Mouse (Mus musculus): ENCODE data around the gene Mnx1. TPM values are rescaled to one million over a fixed set of nuclear protein-coding genes. Genes with fewer than 3 reads are reported as not detected.

Gene Mnx1
- total RNA-seq (2015; ENCODE audit: low replicate concordance) (not detected in 2 replicates), total RNA-seq (2017; ENCODE audit: low replicate concordance) (not detected in 2 replicates)

DNA sequence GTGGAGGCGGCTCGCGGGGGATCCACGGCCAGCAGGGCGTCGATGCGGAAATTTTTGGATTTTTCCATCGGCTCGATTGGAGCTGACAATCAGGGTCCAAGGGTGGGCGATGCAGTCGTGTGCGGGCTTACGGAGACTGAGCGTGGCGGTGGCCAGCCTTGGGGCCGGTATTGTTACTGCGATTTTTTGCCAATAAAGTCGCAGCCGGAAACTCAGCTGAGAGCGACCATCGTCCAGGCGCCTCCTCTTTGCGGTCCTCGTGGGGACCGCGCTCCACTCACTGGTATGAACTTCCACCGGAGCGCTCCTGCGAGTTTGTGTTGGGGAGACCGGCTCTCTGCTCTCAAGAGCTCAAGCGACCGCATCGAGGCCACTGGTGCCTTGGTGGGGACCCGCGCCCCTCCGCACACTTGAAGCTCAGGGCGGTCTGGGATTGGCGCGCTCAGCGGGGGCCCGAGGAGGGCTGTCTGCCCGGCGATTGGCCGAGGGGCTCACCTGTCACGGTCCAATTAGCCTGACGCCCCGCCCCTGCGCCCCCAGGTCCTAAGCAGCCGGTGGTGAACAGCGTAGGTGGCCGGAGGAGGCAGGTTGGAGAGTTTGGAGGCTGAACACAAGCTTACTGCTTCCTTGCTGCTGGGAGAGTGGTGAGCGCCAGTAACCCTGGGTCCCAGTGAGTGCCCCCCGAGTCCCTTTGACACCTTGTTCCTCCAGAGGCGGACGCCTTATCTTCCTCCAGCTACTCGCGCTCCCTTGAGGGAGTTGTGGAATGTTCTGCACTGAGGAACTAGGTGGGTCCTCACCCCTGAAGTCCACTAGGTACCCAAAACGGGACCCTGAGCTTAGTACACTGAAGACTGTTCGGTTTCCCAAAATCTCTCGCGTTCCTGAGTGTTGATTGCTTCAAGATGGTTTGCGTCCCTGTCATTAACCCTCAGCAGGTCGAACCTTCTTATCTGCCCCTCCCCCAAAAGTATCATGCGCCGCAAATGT is at the start of gene Mnx1:
TSS of gene Mnx1 (minus strand) at position 263 of the 990 bp plus-strand sequence.
- ATAC-seq (replicated peaks; ENCODE audit: low FRiP score, poor library complexity, severe bottlenecking), result no peak

DNA sequence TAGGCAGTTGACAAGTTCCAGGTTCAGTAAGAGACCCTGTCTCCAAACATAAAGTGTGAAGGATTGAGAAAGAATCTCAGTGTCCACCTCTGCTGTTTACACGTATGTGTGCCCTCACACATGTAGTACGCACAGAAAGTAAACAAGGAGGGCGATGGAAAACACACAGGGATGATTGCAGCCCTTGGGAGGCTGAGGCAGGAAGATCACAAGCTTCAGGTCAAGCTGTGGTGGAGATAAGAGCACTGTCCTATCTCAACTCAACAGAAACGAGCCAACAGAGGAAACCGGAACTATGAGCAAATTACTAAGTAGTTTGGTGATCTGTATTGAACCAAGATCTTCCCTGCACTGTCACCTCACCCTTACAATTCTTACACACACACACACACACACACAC is 38.2 kb upstream of the Mnx1 start:
- no peak for ATAC-seq (replicated peaks; ENCODE audit: low FRiP score, poor library complexity, severe bottlenecking)

DNA sequence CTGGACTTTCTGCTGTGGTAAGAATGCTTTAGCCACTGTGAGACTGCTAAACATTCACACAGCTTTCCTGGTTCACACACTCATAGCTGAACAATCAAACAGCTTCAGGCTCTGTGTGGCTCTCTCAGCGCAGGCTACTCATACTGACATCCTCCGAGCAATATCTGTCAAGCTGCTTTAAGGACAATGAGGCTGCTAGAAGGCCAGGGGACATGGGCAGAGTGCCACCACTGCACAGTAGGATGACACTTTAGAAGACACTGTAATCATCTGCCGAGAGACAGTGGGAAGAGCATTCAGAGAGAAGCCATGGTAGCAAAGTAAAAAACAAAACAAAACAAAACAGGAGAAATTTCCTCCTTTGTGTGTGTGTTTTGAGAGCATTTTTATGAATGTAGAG is 37.6 kb upstream of the Mnx1 start:
- ATAC-seq (replicated peaks; ENCODE audit: low FRiP score, poor library complexity, severe bottlenecking), result no peak

DNA sequence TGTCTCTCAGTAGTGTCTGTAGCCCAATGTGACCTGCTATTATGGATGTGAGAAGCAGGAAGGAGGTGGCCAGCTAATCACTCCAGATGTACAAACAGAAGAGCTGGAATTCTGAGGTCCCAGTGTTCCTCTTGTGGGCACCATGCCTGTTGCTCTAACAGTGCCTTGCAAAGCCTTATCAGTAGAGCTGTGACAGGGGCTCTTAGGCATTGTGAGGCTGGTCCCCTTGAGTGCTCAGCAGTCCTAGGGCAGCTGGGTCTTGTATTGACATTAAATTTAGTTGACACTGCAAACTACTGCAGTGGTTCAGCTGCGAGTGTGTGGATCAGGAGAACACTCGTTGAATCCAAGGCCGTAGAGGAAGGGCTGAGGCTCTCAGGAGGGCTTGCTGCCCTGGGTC is 28.7 kb upstream of the Mnx1 start:
- no peak for ATAC-seq (replicated peaks; ENCODE audit: low FRiP score, poor library complexity, severe bottlenecking)

DNA sequence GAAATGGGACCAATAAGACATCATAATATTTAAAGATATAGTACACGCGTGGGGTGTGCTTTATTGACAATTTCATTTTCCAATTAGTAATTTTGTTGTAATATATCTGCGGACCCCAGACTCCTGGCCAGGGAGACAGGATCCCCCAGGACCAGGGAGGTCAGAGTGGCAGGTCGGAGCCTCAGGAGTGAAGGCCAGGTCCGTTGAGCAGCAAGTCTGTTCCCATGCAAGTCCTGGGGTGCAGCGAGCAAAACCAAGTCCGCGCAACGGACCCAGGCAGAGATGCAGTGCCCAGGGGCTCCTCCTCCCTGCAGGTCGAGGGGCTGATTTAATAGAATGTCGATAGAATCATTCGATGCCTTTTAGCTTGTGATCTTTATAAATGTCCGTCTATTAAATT is 9.1 kb upstream of the Mnx1 start:
- no peak for ATAC-seq (replicated peaks; ENCODE audit: low FRiP score, poor library complexity, severe bottlenecking)

DNA sequence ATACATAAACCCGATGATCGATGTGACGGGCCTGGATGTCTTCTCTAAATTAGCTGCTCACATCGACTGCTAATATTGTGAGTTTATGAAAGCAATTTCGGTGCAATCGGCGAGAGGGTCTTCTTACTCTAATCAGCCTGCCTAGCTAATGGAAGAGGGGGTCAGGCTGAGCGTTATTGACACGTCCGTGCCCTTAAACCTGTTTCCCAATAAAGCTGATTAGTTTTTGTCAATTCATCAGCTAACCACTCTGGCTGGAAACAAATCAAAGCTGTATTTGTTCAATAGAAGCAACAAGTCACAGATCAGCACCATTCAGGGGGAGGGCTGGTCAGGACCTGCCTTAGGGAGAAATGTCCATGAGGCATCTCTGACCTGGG is 7.7 kb upstream of the Mnx1 start:
- ATAC-seq (replicated peaks; ENCODE audit: low FRiP score, poor library complexity, severe bottlenecking), result no peak

DNA sequence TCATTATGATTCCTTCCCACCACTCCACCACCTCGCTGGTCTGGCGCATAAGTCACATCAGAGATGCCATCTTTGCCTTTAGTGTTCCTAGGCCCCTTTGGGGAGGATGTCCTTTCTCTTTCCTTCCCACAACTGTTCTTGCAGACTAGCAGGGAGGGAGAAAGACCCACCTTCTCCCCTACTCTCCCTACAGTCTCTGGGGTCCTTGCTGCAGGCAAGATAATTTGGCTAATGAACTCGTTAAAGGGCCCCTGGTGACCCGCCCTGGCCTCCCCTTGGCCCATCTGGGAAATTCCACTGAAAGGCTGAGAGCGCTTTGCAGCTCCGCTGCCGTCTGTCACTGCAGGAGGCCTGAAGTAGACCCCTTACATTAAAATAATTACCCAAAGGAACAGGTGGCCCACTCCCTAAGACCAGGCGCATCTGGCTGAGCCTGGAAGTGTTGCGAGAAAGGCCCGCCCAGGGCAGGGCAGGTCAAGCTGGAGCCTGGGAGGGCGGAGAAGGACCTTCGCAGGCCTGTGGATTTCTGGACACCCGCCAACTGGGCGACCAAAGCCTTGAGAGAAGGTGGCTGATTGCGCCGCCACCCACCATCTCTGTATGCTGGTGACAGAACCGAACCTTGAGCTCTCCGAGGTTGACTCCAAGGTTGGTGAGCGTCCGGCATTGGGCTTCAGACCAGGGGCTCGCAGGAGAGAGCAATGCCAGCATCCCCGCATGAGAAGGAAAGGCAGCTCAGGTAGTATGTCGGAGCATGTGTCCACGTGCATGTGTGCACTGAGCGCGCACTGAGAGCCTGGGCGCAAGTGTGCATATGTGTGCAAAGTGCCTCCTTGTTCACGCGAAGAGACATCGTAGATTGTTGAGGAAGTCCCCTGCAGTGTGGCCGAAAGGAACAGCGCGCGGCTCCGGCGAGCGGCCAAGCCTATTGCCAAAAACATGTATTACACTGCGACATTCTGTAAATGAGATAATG is 7.0 kb upstream of the Mnx1 start:
- no peak for ATAC-seq (replicated peaks; ENCODE audit: low FRiP score, poor library complexity, severe bottlenecking)

DNA sequence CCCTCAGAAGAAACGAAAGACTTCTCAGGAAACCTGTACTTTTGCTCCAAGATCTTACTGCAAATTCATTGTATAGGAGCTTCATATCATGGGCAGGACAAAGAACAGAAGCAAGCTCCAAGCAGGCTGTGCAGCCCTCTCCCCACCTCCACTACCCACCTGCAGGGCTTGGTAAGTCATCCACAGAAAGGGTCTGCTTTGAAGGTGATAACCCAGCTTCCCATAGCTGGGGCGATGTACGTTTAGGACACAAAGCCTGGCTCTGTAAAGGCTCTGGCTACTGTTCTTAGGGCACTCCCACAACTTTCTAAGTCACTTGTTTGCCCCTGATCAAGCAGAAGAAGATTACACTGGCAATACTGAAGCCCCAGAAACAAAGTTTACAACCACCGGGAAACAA is 5.5 kb upstream of the Mnx1 start:
- no peak for ATAC-seq (replicated peaks; ENCODE audit: low FRiP score, poor library complexity, severe bottlenecking)

DNA sequence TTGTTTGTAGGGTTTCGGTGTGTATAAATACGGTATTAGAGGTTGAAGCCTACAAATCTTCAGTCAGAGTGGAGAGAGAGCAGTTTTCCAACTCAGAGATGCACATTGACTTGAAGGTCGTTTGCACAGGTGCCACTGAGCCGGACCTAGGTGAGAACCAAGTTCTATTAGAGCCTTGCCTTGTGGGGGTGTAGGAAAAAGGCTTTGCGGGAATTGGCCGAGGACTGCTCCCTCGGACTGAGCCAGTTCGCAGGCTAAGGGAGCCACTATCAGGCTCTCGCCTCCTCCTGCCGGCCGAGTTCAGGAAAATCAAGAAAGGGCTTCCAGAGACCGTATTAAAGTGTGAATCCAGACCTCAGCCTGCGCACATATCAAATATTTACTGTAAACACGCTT is 926 bp upstream of the Mnx1 start:
- ATAC-seq (replicated peaks; ENCODE audit: low FRiP score, poor library complexity, severe bottlenecking), result no peak

DNA sequence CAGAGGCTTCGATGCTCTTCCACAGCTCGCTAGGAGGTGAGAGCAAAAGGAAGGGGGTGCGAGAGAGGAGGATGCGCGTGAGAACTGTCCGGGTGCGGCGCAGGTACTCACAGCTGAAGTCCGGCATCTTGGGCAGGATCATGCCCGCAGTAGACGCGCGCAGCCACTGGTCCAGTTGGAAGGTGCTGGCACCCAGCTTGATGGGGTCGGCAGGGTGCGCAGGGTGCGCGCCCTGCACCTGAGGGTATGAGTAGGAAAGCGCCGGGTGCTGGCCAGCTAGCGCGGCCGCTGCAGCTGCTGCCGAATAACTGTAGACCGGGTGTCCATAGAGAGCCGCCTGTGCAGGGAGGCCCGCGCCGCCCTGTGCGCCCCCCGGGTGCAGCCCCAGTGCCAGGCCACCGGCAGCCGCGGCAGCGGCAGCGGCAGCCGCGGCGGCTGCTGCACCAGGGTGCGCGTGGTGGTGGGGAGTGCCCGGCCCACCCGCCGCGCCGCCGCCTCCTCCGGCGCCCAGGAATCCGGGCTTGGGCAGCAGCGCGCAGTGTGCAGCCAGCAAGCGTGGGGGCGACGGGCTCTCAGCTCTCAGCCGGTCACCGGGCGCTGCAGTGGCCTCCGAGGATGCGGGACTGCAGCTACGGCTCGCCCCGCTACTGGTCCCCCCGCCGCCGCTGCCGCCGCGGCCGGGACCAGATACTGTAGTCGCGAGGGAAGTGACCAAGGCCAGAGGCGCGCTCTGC is 629 bp downstream of the Mnx1 start:
- ATAC-seq (replicated peaks; ENCODE audit: low FRiP score, poor library complexity, severe bottlenecking), result no peak

DNA sequence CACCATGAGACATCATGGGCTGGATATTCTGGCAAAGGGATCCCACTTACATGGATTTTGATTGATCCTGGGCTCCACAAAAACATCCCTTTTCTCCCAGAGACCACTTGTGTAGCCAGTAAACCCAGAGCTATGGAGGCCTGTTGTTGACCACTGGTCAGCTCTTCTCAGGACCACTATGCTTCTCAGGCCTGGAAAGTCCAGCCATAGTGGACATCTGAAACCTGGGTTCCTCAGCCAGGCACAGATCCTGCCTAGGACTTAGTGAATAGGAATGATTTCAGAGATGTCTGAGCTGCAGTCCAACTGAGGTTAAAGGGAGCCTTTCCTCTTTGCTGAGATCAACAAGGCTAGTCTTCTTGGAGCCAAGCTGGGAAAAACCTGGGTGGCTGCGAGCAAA is 2.2 kb downstream of the Mnx1 start:
- ATAC-seq (replicated peaks; ENCODE audit: low FRiP score, poor library complexity, severe bottlenecking), result no peak

DNA sequence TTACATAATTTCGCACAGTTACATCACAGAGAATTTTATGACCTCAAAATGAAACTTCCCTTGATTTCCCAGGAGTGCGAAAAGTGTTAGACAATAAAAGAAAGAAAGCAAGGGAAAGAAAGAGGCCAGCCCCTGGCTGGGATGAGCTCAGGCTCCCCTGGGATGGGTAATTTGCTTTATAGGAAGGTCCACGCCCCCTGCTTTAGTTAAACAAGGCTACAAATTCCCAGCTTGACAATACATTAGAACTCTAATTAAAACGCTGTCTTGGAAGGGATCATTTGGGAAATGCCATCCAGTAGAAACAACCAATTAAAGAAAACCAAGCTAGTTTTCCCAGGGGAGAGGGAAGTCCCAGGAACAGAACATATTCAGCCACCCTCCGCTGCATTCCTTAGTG is 2.7 kb downstream of the Mnx1 start:
- ATAC-seq (replicated peaks; ENCODE audit: low FRiP score, poor library complexity, severe bottlenecking), result no peak

DNA sequence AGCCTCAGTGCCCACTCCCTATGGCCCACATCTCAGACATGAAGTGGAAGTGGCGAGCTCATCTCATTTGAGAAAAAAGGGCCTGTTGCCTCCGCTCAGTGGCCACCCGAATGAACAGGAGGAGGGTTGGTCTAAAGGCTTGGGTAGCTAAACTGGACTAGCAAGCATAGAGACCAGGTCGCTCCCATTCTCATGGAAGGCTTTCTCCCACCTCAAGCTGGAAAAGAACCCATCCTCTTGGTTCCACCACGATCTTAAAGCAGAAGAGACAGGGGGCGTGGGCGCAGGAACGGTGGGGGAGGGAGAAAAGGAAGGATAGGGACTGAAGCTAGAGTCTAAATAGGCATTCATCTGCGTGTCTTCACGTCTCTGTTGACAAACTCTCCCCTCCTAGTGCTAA is 3.2 kb downstream of the Mnx1 start:
- no peak for ATAC-seq (replicated peaks; ENCODE audit: low FRiP score, poor library complexity, severe bottlenecking)

DNA sequence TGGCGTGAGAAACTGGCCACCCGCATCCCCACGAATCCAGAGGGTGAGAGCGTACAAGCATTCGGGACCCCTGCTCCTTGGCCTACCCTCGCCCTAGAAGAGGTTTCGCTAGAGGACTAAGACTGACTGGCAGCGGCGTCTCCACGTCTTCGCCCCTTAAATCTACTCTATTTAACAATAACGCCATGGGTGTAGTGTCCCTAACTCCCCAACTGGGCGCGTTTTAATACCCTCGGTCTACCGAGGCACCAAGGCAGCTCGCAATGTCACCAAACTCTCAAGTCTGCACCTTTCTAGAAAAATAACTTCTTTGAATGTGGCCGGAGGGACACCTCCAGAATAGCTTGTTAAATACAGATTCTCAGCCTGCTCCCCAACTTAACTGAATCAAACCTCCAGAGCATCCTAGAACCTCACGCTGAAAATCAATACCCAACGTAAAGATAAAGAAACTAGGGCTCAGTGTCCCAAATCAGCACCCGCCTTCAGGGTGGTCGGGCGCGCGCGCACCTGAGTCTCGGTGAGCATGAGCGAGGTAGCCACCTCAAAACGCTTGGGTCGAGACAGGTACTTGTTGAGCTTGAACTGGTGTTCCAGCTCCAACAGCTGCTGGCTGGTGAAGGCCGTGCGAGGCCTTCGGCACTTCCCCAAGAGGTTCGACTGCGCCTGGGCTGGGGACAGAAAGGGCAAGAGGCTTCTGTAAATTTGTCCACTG is 3.9 kb downstream of the Mnx1 start:
- ATAC-seq (replicated peaks; ENCODE audit: low FRiP score, poor library complexity, severe bottlenecking), result no peak

DNA sequence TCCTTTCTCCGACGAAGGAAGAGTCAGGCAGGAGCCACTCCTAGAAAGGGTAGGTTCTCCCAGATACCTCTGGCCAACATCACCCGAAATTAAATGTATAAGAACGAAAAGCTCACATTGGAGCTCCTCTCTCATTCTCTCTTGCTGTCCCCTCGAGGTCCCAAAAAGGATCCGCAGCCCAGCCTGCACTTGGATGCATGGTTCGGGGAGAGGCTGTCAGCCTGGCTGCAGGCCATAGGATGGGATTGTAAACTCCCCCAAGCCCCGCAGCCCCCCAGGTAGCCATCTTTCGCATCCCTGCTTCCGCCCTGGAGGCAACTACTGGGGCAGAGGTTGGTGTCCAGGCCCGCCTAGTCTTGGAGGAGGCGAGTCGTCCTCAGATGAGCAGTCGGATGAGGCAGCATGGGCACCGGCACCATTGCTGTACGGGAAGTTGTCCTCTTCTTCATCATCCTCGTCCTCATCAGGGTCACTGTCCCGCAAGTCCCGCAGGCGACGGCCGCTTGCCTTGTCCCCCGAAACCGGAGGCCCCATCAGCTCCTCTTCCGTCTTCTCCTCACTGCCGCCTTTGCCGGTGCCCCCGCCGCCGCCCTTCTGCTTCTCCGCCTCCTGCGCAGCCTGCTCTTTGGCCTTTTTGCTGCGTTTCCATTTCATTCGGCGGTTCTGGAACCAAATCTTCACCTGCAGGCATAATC is 4.6 kb downstream of the Mnx1 start:
- no peak for ATAC-seq (replicated peaks; ENCODE audit: low FRiP score, poor library complexity, severe bottlenecking)

DNA sequence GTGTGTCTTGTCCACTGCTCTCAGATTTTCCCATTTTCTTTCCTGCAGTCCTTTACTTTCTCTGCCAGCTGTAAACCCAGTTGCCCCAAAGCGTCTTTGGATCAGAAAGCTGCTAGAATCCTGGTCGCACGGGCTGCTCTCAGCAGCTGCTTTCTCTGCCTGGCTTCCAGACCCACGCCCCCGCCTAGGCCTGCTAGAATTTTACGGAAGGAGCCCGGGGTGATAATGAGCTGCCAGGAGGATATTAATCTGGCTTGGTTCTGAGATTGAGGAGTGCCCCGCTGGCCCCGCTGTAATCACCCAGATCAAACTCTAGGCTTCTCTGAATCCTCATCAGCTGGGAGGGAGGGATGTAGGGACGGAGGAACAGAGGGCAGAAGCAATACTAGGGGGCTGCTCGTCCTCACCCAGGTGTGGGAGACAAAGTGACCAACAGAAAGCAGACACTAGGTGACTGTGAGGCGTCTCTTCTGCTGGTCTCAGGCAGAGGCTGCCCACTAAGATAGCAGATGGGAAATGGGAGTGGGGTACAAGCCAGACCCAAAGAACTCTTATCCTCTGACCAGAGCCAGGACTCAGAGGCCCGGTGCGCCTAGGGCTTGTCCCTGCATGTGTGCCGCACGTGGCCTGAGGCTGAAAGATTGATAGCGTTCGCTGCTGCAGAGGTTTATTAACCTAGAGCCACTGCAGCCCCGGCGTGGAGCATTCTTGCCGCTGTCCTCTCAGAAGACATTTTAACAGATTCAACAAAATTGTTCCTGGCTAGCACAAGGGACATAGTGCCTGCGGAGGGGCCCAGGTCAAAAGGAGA is 6.2 kb downstream of the Mnx1 start:
- no peak for ATAC-seq (replicated peaks; ENCODE audit: low FRiP score, poor library complexity, severe bottlenecking)

DNA sequence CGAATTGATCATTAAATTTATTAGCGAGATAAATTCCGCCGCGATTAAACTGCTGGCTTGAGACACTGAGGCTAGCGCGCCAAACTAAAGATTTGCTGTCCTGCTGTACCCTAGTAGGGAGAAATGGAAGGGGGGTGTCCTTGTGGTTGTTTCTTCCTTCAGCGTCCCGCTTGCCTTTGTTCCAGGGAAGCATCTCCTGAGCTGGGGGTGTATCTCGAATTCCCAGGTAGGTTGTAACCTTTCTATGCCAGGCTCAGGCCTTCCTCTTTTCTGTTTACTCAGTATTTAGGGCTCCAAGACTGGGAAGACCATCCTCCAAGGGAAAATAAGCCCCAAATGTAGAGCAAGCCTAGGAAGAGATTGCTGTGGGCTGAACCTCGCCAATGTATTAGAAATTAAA is 6.9 kb downstream of the Mnx1 start:
- no peak for ATAC-seq (replicated peaks; ENCODE audit: low FRiP score, poor library complexity, severe bottlenecking)

DNA sequence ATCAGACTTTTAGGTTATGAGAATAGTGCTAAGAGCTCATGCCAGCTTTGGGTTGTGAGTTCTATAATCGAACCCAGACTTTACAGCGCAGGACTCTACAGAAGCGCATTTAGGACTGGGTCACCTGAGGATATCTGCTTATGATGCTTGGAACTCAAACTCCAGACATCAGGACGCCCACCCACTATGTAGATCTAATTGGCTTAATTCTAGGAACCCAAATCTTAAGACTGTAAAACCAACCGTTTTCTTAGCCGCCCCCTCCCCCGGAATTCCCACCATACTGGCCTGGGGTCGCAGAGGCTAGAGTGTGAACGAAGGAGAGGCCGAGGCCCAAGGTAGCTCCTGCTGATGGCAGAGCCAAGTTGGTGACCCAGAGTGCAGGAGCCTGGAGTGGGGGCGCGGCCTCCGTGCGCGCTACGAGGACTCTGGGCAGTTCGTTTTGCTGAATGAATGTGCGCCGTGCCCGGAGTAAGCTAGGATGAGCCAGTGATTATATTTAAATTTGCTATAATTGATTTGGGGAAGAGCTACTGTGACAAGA is 7.3 kb downstream of the Mnx1 start:
- ATAC-seq (replicated peaks; ENCODE audit: low FRiP score, poor library complexity, severe bottlenecking), result no peak

All from erythroid progenitor cell, adult 5-6 weeks (primary cell).